Comparison of ENCODE assay signal across 11 mouse cellular contexts in genomic region chr14:34917111-34917510, GRCm38 (mm10).
"Had no signal": no experiment of that assay in that cellular context is flagged by ENCODE, and none has a peak within 500 bp of the region (broad histone marks: within the 10 kb centered on the region; RNA-seq: fewer than 3 reads in every experiment).

No protein-coding gene starts in this region.

- H3K4me3 ChIP-seq: left cerebral cortex, adult 2 months; liver, embryonic 13.5 days had no signal

- H3K9ac ChIP-seq: liver, embryonic 13.5 days had no signal

- H3K4me2 ChIP-seq: liver, embryonic 13.5 days; midbrain, embryonic 11.5 days had no signal

- ATAC-seq: intestine, embryonic 16.5 days had no signal

- DNase-seq: layer of hippocampus, postnatal 36 days; liver, embryonic 13.5 days; lung, adult 2 months; lung, postnatal 14 days; lung, postnatal 4 days; midbrain, embryonic 14.5 days; thymus, adult 18-20 months; thymus, postnatal 36 days had no signal

- H3K9me3 ChIP-seq: liver, embryonic 13.5 days had no signal

- H3K27me3 ChIP-seq: liver, embryonic 13.5 days had no signal

- H3K36me3 ChIP-seq: liver, embryonic 13.5 days had no signal

- H3K4me1 ChIP-seq: liver, embryonic 13.5 days had no signal

- H3K27ac ChIP-seq: left cerebral cortex, adult 2 months; liver, embryonic 13.5 days had no signal
